Comparison of ENCODE assay signal across 17 mouse cellular contexts in the genomic region with DNA sequence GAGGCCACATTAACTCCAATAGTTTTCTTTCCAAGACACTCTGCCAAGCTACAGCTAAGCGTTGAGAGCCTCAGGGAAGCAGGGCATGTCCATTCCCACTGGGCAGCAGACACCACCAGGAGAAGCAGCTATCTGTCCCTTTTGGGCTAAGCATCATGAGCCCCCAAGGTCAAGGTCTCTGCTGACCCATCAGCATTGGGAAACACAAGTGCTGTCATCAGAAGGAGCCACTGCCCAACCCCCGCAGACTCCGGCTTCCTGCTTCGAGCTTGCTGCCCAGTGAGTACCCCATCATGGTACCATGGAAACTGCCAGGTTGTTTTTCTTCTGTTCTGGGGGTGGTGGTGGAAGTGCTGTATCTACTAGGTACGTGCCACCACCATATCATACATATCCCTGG.
"Had no signal": no experiment of that assay in that cellular context is flagged by ENCODE, and none has a peak within 500 bp of the region (broad histone marks: within the 10 kb centered on the region; RNA-seq: fewer than 3 reads in every experiment).

No protein-coding gene starts in this region.

- H3K36me3 ChIP-seq: lung, embryonic 15.5 days; midbrain, embryonic 13.5 days; midbrain, embryonic 15.5 days; neural tube, embryonic 12.5 days; stomach, embryonic 15.5 days had no signal

- DNase-seq: liver, postnatal 0 days; lung, adult 2 months; lung, postnatal 14 days; lung, postnatal 36 days; right cerebral cortex, postnatal 14 days; thymus, adult 18-20 months; thymus, postnatal 14 days; thymus, postnatal 36 days had no signal

- H3K4me3 ChIP-seq: lung, embryonic 15.5 days; megakaryocyte, embryonic 14.5 days; midbrain, embryonic 13.5 days; midbrain, embryonic 15.5 days; neural tube, embryonic 12.5 days; stomach, embryonic 15.5 days had no signal

- H3K9ac ChIP-seq: liver, postnatal 0 days; lung, embryonic 15.5 days; midbrain, embryonic 13.5 days; midbrain, embryonic 15.5 days; neural tube, embryonic 12.5 days; stomach, embryonic 15.5 days had no signal

- H3K27me3 ChIP-seq: lung, embryonic 15.5 days; midbrain, embryonic 13.5 days; midbrain, embryonic 15.5 days; neural tube, embryonic 12.5 days; stomach, embryonic 15.5 days had no signal

- H3K27ac ChIP-seq: lung, embryonic 15.5 days; macrophage; midbrain, embryonic 13.5 days; midbrain, embryonic 15.5 days; neural tube, embryonic 12.5 days; stomach, embryonic 15.5 days had no signal

- H3K9me3 ChIP-seq: lung, embryonic 15.5 days; megakaryocyte, embryonic 14.5 days; midbrain, embryonic 13.5 days; midbrain, embryonic 15.5 days; neural tube, embryonic 12.5 days; stomach, embryonic 15.5 days had no signal

- ATAC-seq: liver, postnatal 0 days; lung, postnatal 0 days; midbrain, embryonic 13.5 days; midbrain, embryonic 15.5 days had no signal

- H3K4me2 ChIP-seq: lung, embryonic 15.5 days; midbrain, embryonic 11.5 days; midbrain, embryonic 13.5 days; midbrain, embryonic 15.5 days; neural tube, embryonic 12.5 days; stomach, embryonic 15.5 days had no signal
